Mouse (Mus musculus): ENCODE results near the gene Rsad2.

Rsad2 gene

DNA sequence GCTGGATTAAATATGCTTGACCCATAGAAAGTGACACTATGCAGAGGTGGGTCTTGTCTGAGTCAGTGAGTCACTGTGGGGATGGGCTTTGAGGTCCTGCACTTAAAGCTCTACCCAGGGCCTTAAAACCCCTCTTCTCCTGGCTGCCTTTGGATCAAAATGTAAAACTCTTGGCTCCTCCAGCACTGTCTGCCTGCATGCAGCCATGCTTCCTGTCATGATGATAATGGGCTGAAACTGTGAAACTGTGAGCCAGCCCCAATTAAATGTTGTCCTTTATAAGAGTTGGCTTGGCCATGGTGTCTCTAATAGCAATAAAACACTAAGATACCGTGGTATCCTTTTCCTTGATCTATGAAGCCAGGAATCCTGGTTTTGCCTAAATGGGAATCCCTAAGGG is 55.0 kb downstream of the Rsad2 start:
- DNase-seq (ENCODE audit: low spot score), result no peak

- no peak for DNase-seq (ENCODE audit: low spot score)
Measured at GRCm38 (mm10) chr12:26400762-26401161, 55.5 kb downstream of the Rsad2 start.

GRCm38 (mm10) chr12:26399391-26399790 is 56.9 kb downstream of the Rsad2 start:
- DNase-seq (ENCODE audit: low spot score), result no peak

GRCm38 (mm10) chr12:26398597-26398996 is 57.7 kb downstream of the Rsad2 start:
- DNase-seq (ENCODE audit: low spot score), result no peak

DNA sequence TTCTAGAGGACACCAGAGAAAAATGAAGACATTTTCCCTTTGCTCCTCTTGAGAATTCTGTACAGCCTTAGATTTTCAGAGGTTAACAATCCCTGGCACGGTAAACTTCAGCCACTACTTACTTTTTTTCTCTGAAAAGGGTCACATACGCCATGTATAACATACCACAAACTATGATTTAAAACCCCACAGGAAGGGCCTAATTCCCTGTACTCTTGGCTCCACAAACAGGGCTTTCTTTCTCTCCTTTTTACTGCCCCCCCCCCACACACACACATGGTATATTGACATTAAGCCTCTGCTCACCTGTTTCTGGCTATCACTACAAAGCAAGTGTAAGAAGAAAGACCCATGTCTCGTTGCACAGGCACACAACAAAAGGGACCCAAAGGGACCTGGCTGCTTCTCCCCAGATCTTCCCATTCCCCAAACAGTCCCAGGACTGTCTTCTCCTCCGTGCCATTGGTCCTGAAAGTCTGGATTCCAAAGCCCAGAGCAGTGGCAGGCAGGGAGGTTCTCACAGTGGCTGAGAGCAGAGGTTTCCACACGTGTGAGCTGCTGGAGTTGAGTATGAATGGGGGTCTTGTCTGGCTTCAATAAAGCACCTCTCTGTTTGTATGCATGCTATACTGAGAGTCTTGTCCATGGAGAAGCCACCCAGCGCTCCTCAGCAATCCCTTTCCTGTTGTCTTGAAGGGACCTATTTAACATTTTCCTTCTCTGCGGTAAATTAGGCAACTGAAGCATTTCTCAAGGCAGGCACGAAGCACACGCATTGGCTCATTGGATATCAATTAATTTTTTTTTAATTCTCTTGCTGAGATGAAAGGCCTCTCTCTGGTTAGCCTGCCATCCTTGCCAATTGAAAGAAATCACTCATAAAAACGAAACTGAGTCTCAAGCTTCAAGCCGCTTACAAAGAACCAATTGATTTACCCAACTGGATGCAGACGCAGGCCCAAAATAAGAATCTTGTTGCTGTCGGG is 61.5 kb downstream of the Rsad2 start:
- no peak for DNase-seq (ENCODE audit: low spot score)

DNA sequence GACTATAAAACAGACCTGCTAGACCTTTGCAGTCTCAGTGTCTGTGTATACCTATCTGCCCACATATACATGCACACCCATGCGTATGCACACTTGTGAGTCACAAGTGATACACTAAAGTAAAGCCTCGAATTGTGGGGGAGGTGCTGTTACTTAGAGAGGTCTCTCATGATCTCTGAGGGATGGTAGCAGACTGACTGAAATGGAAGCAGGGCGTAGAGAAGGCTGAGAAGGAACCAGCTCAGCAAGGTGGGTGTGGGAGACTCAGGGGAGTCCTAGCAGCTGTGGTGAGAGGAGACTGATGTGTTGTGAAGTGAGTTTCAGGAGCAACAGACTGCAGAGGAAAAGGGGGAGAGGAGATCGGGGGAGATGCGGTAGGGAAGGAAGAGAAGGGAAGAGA is 63.0 kb downstream of the Rsad2 start:
- no peak for DNase-seq (ENCODE audit: low spot score)
